Mouse (Mus musculus) frontal cortex, postnatal 25 days (tissue): ENCODE results near the gene Fkbp3.
"Not testable (repeated sequence)": the region's sequence is repeated elsewhere in the genome, so short reads cannot be mapped to it uniquely, and the experiment has no call there.

Experiments used
- DNase-seq, 2 experiments: peaks; one replicate each; pipeline ENCODE4 v3.0.0; 2022; ENCODE audit warnings: low spot score in 2 of 2

Gene Fkbp3

GRCm38 (mm10) chr12:65073611-65074178, at the start of gene Fkbp3:
Gene Fkbp3 (minus strand): TSS chr12:65074007.
- DNase-seq = peak; percentile 90 to 95

GRCm38 (mm10) chr12:65119451-65119850, 45.6 kb upstream of the Fkbp3 start:
- DNase-seq = no peak

GRCm38 (mm10) chr12:65118968-65119367, 45.2 kb upstream of the Fkbp3 start:
- DNase-seq = no peak

- not testable (repeated sequence) for DNase-seq
These were observed 41.2 kb upstream of the Fkbp3 start for GRCm38 (mm10) chr12:65114978-65115377.

GRCm38 (mm10) chr12:65113925-65114324, 40.1 kb upstream of the Fkbp3 start:
- no peak for DNase-seq

GRCm38 (mm10) chr12:65112811-65113210, 39.0 kb upstream of the Fkbp3 start:
- DNase-seq = no peak

- no peak for DNase-seq
These were observed 37.7 kb upstream of the Fkbp3 start for GRCm38 (mm10) chr12:65111503-65111902.

GRCm38 (mm10) chr12:65108746-65109145, 34.9 kb upstream of the Fkbp3 start:
- no peak for DNase-seq

- no peak for DNase-seq
These were observed 3.1 kb upstream of the Fkbp3 start for GRCm38 (mm10) chr12:65076906-65077305.

GRCm38 (mm10) chr12:65075733-65076310, 2.0 kb upstream of the Fkbp3 start:
- DNase-seq = no peak

GRCm38 (mm10) chr12:65075085-65075732, 1.4 kb upstream of the Fkbp3 start, which contains the start of gene Fancm:
Gene Fancm (plus strand): TSS chr12:65075603.
- DNase-seq = peak; percentile 75 to 87

- DNase-seq = no peak
These were observed 844 bp upstream of the Fkbp3 start for GRCm38 (mm10) chr12:65074651-65075050.

- DNase-seq = no peak
These were observed 746 bp downstream of the Fkbp3 start for GRCm38 (mm10) chr12:65072911-65073610.

GRCm38 (mm10) chr12:65068409-65068808, 5.4 kb downstream of the Fkbp3 start:
- no peak for DNase-seq

- DNase-seq = no peak
These were observed 7.6 kb downstream of the Fkbp3 start for GRCm38 (mm10) chr12:65066234-65066633.

GRCm38 (mm10) chr12:65065241-65065640, 8.6 kb downstream of the Fkbp3 start:
- DNase-seq = no peak

GRCm38 (mm10) chr12:65061082-65061481, 12.7 kb downstream of the Fkbp3 start:
- no peak for DNase-seq

GRCm38 (mm10) chr12:65058203-65058602, 15.6 kb downstream of the Fkbp3 start:
- DNase-seq = no peak

- DNase-seq = no peak
These were observed 25.0 kb downstream of the Fkbp3 start for GRCm38 (mm10) chr12:65048799-65049198.

- no peak for DNase-seq
These were observed 36.3 kb downstream of the Fkbp3 start for GRCm38 (mm10) chr12:65037546-65037937.

- no peak for DNase-seq
These were observed 36.8 kb downstream of the Fkbp3 start for GRCm38 (mm10) chr12:65036892-65037545.
